Mouse (Mus musculus): Measurements from ENCODE around the gene Mrpl27.
"Not testable (repeated sequence)": the region's sequence is repeated elsewhere in the genome, so short reads cannot be mapped to it uniquely, and the experiment has no call there.

The Mrpl27 gene

DNA sequence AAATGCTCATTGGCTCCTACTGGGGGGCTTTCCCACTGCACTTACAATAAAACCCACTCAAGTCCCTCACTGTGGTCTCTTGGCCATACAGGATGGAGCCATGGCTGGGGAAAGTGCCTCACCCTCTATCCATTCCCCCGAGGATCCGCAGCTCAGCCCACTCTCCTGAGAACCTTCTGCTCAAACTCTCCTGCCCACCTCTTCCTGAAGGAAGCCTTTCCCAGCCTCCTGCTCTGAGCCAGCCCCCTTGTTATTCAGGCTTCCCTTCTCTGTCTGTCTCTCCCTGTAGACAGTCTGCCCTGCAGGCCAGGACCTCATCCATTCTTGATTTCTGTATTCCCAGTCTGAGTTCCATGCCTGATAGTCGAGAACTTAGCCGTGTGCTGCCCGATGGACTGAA lies 21.4 kb downstream of the Mrpl27 start:
- DNase-seq (ENCODE audit: low read depth, low spot score), result no peak

DNA sequence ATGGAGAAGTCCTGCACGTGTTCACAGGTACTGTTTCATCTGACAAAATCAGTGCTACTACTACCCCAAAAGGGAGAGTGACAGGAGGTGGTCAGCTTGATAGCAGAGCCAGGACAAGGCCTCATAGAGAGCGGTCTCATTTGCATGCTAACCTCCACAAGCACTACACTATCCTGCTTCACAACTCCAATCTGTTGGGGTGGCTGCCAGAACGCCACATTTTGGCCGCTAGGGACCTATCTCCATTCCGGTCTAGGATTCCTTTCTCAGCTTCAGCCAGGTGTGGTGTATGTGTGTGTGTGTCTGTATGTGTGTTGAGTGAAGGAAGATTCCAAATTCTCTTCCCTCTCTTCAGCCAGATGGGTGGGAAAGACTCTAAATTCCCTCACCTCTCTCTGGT lies 21.9 kb downstream of the Mrpl27 start:
- DNase-seq (ENCODE audit: low read depth, low spot score), result peak; percentile 59

DNA sequence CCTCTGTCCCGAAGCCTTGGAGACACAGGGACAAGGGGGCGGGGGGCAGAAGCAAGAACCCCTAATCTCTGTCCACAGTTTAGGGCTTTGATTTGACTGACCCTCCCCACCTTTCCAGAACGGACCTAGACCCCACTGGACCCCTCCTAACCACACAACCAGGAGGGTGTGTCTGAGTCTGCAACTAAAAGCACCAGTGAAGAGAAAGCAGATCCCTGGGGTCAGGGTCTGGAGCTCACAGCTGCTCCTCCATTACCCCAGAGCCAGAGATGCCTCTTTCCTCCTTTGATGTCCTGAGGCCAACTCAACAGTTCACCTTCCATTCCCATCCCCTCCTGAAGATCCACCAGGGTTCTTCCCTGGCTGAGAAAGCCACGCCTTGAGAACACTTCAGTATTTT lies 22.7 kb downstream of the Mrpl27 start:
- DNase-seq (ENCODE audit: low read depth, low spot score), result no peak

DNA sequence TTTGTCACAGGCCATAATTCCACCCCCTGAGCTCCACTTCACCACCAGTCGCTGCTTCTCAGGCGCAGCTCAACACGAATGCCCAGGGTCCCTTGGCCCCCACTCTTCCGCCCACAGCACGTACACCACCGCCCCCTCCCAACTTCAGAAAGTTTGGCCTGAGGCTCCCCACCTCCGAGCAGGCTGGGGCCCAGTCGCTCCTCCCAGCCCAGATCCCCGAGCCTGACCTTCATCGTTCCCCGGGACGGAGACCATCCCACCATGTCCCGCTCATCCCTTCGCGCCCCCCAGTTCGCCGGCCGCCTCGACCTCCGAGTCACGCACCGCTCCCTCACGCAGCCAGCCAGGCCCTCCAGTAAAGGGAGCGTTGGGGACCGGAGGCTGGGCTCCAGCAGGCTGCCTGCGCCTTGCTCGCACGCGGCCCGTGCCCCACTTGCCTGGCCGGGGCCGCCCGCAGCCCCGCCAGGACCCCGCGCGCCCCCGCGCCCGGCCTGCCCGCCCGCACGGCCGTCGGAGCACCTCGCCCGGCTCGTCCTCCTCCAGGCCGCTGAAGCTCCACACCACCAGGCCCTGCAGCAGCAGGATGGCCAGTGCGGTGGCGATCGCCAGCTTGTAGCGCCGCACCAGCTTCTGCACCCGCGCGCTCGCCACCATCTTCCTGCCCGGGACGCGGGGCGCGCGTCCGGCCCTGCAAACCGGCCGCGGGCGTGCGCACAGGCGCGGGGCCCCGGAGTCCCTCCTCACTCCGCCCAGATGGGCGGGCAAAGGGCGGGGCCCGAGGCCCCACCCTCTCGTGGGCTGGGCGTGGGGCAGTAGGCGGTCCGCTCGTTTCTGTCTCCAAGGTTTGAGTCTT lies 23.4 kb downstream of the Mrpl27 start, which contains the start of gene Xylt2:
TSS of gene Xylt2 (minus strand) at position 762 of the 853 bp plus-strand sequence.
- DNase-seq (ENCODE audit: low read depth, low spot score), result peak; percentile 95

DNA sequence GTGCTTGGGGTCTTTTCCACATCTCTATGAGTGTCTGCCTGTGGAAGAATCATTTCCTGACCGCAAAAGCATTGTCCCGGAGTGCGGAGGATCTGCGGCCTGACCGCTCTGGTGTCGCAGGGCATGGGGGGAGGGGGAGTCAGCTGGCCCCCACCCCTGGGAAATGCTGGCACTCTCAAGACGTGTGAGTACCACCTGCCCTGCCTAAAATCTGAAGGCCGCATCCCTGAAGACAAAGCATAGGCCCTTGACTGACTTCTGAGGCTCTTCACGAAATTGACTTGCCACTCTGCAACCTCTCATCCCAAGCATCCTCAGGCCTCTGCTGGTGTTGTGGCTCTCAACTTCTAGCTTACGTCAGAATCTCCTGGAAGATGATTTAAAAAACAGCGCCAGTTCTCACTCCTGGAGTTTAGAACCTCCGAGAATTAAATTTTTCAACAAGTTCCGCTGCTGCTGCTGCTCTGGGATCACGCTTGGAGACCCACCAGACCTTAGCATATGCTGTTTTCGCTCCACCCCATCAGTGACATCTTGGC lies 24.1 kb downstream of the Mrpl27 start:
- no peak for DNase-seq (ENCODE audit: low read depth, low spot score)

DNA sequence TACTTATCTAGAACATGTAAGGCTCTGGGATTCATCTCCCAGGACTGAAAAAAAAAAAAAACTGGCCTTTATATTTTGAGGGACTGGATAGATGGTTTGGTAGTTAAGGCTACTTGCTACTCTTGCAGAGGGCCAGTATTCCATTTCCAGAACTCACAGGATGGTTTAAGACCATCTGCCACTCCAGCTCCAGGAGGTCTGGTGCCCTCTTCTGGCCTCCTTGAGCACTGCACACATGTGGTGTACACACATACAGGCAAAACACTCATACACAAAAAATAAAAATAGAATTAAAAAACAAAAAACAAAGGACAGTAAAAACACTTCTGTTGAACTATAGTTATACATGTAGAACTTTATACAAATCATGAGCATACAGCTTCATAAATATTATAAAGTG lies 27.1 kb downstream of the Mrpl27 start:
- DNase-seq (ENCODE audit: low read depth, low spot score), result peak; percentile 85

DNA sequence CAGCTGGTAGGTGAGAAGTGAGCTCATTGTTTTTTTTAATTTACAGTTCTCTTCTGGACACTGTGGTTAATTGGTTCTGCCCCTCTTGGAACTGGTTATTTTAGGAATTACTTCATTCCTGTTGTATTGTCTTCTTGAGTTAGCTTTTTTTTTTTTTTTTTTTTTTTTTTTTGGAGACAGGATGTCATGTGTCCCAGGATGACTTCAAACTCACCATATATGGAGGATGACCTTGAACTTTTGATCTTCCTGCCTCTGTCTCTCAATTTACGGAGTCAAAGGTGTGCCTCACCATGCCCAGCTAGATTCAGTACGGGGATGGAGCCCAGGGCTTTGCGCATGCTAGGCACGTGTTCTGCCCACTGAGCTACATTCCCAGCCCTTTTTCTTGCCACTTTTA lies 28.1 kb downstream of the Mrpl27 start:
- no peak for DNase-seq (ENCODE audit: low read depth, low spot score)

DNA sequence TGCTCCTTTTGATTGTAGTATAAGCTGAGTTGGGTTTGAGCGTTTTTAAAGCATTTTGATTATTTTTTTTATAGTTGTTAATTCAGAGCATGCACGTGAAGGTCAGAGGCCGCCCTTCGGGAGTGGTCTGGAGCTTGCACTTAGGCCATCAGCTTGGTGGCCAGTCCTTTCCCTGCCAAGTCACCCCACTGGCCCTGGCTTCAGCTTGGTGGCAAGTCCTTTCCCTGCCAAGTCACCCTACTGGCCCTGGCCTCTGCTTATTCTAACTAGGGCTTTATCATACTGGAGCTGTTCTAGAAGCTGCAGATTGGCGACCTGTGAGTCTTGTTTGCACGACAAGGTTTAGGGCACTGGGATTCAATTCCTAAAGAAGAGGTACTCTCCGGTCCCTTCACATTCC lies 28.9 kb downstream of the Mrpl27 start:
- no peak for DNase-seq (ENCODE audit: low read depth, low spot score)

DNA sequence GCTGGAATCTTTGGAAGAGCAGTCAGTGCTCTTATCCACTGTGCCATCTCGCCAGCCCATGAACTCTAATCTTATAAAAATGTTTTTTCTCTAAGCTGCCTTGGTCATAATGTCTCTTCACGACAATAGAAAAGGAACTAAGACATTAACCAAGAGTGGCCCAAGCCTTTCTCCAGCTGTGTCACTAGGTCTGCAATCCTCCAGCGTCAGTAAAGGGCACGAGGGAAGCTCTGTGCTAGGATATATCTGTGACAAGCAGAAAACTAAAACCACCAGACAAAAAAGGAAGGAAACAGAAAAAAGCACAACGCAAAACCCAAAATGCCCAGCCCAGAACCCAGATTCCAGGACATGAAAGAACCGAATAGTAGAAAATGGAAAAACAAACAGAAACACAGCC lies 33.6 kb downstream of the Mrpl27 start:
- no peak for DNase-seq (ENCODE audit: low read depth, low spot score)

DNA sequence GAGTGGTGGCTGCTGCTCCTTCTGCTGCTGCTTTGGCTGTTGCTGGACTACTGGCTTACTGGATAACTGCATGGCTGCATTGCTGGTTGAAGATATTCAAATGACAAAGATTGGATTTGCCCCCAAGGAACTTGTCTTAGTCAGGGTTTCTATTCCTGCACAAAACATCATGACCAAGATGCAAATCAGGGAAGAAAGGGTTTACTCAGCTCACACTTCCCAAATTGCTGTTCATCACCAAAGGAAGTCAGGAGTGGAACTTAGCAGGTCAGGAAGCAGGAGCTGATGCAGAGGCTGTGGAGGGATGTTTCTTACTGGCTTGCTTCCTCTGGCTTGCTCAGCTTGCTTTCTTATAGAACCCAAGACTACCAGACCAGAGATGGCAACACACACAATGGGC lies 38.9 kb downstream of the Mrpl27 start:
- not testable (repeated sequence) for DNase-seq (ENCODE audit: low read depth, low spot score)

DNA sequence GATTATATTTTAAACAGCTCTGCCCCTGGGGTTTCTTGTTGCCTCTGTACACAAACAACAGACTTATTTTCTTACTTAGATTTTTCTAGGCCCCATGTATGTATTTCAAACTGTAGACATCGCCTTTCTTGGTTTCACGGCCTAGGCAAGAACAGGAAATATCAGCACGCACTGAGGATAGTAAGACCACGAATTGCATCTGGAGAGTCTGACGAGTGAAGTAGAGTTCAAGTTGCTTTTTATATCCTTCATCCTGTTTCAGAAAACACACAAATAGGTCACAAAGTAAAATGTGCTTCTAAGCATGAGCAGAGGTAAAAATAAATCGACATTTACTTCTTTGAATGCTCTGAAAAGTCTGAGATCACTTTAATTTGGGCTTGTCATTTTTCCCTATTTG lies 41.9 kb downstream of the Mrpl27 start:
- DNase-seq (ENCODE audit: low read depth, low spot score), result no peak

DNA sequence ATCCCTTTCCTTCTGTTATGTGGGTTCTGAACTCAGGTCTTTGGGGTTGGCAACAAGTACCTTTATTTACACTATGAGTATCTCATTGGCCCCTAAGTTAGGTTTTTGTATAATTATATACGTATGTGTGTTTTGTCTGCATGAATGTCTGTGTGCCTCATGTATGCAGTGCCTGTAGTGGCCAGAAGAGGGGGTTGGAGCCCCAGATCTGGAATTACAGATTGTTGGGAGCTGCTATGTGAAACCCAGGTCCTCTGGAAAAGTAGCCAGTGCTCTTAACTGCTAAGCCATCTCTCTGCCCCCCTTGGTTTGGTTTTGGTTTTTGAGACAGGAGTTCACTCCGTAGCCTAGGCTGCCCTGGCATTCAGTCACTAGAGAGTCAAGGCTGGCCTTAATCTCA lies 43.6 kb downstream of the Mrpl27 start:
- peak; percentile 80 for DNase-seq (ENCODE audit: low read depth, low spot score)

DNA sequence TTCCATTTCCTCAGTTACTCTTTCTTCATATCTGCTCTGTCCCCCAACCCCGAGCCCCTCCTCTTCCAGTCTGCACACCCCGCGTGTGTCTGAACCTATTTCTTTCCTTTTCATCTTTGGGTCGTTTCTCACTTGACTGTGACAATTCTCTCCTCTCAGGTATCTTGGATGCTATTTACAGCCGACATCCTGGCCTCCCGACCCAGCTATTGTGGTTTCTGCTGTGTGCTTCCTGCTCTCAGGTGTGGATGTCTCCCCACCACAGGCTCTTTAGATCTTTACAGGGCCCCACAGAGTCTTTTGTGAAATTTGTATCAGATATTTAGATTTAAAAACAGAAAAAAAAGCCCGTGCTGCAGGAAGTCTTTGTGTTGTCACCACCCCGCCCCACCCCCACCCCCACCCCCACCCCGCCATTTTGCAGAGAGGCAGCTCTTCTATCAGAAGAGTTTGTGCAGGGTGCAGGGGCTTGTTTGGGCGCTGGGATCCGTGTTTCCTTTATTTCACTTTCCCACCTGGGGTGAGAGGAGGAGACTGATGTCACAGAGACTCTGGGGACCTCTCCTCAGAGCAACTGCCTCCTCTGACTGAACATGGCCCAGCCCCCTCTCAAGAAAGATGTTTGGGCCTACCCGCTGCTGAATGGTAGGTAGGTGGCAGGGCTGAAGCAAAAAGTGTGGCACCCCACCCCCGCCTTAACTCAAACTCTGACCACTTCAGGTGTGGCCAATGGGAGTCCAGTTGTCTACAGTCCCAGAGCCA lies 44.3 kb downstream of the Mrpl27 start:
- DNase-seq (ENCODE audit: low read depth, low spot score), result peak; percentile 42

DNA sequence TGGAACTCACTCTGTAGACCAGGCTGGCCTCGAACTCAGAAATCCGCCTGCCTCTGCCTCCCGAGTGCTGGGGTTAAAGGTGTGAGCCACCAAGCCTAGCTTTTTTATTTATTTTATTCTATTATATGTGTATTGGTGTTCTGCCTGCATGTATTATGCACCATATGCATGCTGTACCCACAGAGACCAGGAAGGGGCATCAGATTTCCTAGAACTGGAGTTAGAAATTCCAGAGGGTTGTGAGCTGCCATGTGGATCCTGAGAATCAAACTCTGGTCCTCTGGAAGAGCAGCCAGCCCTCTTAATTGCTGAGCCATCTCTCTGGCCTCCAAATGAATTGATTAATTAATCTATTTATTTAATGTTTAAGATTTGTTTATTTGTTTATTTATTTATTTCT lies 45.8 kb downstream of the Mrpl27 start:
- DNase-seq (ENCODE audit: low read depth, low spot score), result peak; percentile 88

DNA sequence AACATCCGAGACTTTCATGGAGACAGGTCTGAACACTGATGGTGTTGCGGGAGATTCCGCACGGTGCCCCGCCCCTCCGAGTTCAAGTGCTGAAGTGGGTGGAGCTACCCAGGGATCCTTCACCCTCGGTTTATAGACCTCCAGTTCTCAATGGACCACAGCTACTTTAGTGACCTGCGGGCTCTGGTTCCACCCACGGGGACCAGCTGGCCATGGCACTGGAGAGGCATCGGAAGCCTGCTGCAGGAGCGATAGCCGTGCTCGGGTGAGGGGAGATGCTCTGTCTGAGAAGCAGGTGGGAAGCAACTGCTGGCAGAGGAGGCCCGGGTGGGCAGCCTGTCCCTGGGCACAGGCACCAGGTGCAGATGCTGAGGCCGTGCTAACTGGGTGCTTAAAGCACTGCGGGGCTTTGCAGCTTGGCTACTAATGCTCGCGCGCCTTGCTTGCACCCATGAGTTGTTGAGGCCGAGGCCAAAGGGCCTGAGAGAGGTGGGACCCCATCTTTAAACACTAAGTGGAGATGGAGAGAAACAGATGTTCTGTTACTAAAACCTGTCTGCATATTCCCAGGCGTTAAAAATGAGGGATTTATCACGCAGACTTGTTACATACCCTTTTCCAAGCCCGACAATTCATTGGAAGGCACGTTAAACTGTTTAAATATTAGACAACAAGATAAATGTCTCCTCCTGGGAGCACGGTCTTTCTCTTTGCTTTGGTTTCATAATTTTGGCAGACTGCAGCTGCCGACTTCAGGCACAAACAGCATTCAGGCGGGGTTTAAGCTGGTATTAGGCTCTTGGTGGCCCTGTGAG lies 48.0 kb downstream of the Mrpl27 start:
- DNase-seq (ENCODE audit: low read depth, low spot score), result peak; percentile 78

DNA sequence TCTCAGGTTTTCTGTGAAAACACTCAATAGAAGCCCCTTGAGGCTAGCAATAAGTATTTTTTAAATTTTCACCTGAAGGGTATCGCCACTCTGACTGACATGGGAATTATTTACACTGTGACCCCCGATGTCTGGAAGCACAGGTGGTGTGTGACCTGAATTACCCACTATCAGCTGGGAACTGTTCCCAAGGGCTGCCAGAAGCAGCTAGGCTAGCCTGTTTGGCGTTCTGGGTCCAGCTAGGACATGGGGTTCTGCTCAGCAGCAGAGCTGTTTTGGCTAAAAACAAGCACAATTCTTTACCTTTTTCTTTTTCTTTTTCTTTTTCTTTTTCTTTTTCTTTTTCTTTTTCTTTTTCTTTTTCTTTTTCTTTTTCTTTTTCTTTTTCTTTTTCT lies 48.6 kb downstream of the Mrpl27 start:
- no peak for DNase-seq (ENCODE audit: low read depth, low spot score)

DNA sequence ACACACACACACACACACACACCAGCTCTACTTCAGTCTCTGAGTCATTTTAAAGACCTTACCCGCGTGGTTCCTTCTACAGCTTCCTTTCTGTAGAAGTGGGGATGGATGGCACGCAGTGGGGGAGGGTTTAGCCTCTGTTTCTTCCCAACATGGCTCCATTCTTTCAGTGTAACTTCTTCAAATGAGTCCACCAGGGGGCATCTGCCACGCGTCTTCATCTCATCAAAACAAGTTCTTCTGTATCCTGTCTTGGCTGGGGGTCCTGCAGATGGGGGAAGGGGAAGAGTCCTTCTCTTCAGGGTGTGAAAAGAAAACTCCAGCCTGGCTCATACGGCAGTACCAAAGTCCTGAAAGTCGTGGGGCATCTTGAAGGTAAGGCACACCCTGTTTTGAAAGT lies 50.5 kb downstream of the Mrpl27 start:
- DNase-seq (ENCODE audit: low read depth, low spot score), result peak; percentile 44

DNA sequence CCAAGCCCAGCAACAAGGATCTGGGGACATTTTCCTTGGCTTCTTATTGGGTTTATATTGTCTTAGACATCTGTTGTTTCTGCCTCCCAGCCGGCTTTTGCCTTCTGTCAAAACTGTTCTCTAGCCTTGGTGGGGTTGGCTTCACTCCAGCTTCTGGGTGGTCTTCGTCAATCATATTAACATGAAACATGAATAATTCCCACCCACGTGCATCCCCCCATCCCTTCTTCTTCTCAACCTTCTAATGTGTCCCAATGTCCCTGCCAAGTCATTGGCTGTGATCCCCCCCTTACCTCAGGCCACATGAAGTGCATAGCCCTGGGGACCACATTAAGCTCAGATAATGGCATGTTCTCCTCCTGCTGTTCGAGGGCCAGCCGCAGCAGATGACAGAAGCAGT lies 50.9 kb downstream of the Mrpl27 start, which contains the start of gene Gm11541:
TSS of gene Gm11541 (minus strand) at position 28 of the 400 bp plus-strand sequence.
- DNase-seq (ENCODE audit: low read depth, low spot score), result no peak

All from ZHBTc4 (cell line).